Mouse (Mus musculus) limb, embryonic 10.5 days (tissue): ENCODE measurements around the gene Trappc12. TPM values are rescaled to one million over a fixed set of nuclear protein-coding genes. Genes with fewer than 3 reads are reported as not detected.

Source experiments
- DNase-seq: peaks from one replicate; pipeline ENCODE4 v3.0.0-alpha.2; 2017; ENCODE audit warnings: low spot score
- H3K27ac ChIP-seq: fragments of 300-500 bp; sonication (generic); 2 replicates; pipeline ENCODE4 v1.5.1; 2016; ENCODE audit warnings: mild to moderate bottlenecking
- H3K27me3 ChIP-seq: fragments of 300-500 bp; sonication (generic); 2 replicates; pipeline ENCODE4 v1.6.1; 2016; ENCODE audit warnings: low read depth, mild to moderate bottlenecking; ENCODE audit not compliant: poor library complexity, severe bottlenecking
- H3K36me3 ChIP-seq: fragments of 300-500 bp; sonication (generic); 2 replicates; pipeline ENCODE4 v1.6.1; 2016; ENCODE audit warnings: mild to moderate bottlenecking, moderate library complexity
- H3K4me1 ChIP-seq: fragments of 300-500 bp; sonication (generic); 2 replicates; pipeline ENCODE4 v1.6.1; 2016
- H3K4me3 ChIP-seq: fragments of 300-500 bp; sonication (generic); 2 replicates; pipeline ENCODE4 v1.5.1; 2016; ENCODE audit warnings: mild to moderate bottlenecking, moderate library complexity
- H3K9me3 ChIP-seq: fragments of 300-500 bp; sonication (generic); replicated peaks from 2 replicates; pipeline ENCODE4 v1.6.1; 2016; ENCODE audit warnings: mild to moderate bottlenecking
- WGBS: fragments of 180-500 bp; shearing (Covaris S2); methylation state at CpG from one replicate; pipeline ENCODE4 v1.1.7; 2016; 5-methylcytosine and 5-hydroxymethylcytosine counted together
- microRNA-seq: library from miRNA; unstranded; fragments of <30 nt; microRNA quantifications from one replicate; pipeline ENCODE4, GENCODE M21; 2017
- polyA plus RNA-seq: library from polyadenylated mRNA; unstranded; fragments of >200 nt; fragmentation: Nextera tagmentation; extraction: Ambion mirVana; gene quantifications from 2 replicates; pipeline ENCODE4 v1.2.1, GENCODE M21; 2016

Trappc12 gene
- polyA plus RNA-seq, 1 experiment from 2014 or later = 37.9 TPM

- Histone ChIP-seq H3K4me1 (0 out of 2 replicates have a peak, but pooled peaks cover 5% of the 10 kb centered on the region), H3K9me3 (no peaks in the 10 kb centered on the region), H3K36me3 (no peaks in the 10 kb centered on the region), H3K27me3 (no peaks in the 10 kb centered on the region), H3K27ac (no peak overlapping the region), H3K4me3 (no peak overlapping the region)
- WGBS = 39% methylated on average over 8 of the region's 8 CpGs
- no peak for DNase-seq
Observed at GRCm38 (mm10) chr12:28667287-28667686, 83.0 kb downstream of the Trappc12 start.

DNA sequence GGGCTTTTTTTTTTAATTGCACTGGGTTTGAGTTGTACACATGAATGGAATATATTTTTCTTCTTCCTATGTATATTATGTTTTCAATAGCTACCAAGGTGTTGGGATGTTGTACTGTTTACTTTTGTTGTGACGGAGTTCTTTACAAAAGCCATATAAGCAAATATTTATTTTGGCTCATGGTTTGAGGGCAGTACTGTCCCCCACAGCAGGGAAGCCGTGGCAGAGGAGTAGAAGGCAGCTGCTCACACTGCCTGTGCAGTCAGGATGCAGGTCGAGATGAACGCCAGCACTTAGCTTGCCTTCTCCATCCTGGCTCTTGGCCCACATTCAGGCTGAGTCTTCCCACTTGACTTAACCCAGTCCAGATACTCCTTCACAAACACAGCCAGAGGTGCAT is 83.5 kb downstream of the Trappc12 start:
- WGBS = 80% methylated on average over 4 of the region's 4 CpGs

DNA sequence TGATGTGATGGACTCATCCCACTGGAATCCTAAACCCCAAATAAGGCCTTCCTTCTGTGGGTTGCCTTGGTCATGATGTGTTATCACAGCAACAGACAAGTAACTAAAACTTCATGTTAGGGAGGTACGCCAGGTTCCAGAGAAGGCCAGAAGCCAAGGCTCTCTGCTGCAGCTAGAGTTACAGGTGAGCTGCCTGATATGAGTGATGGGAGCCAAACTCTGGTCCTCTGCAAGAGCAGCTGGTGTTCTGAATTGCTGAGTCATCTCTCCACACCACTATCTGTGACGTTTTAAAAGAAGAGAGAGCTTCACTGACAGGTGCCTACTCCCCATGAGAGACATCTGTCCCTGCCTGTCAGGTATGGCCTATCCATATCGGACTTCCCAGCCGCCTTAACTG is 87.6 kb downstream of the Trappc12 start:
- Histone ChIP-seq H3K4me3 (no peak overlapping the region), H3K27ac (no peak overlapping the region), H3K9me3 (no peaks in the 10 kb centered on the region), H3K27me3 (no peaks in the 10 kb centered on the region), H3K36me3 (peaks cover 37% of the 10 kb centered on the region), H3K4me1 (0 out of 2 replicates have a peak, but pooled peaks cover 5% of the 10 kb centered on the region)
- no peak for DNase-seq
- WGBS = 86% methylated on average over 4 of the region's 4 CpGs

More for the DNA sequence above, 83.5 kb downstream of the Trappc12 start:
- Histone ChIP-seq H3K9me3 (no peaks in the 10 kb centered on the region), H3K27me3 (no peaks in the 10 kb centered on the region), H3K27ac (no peak overlapping the region), H3K36me3 (no peaks in the 10 kb centered on the region), H3K4me1 (0 out of 2 replicates have a peak, but pooled peaks cover 5% of the 10 kb centered on the region), H3K4me3 (no peak overlapping the region)
- no peak for DNase-seq

DNA sequence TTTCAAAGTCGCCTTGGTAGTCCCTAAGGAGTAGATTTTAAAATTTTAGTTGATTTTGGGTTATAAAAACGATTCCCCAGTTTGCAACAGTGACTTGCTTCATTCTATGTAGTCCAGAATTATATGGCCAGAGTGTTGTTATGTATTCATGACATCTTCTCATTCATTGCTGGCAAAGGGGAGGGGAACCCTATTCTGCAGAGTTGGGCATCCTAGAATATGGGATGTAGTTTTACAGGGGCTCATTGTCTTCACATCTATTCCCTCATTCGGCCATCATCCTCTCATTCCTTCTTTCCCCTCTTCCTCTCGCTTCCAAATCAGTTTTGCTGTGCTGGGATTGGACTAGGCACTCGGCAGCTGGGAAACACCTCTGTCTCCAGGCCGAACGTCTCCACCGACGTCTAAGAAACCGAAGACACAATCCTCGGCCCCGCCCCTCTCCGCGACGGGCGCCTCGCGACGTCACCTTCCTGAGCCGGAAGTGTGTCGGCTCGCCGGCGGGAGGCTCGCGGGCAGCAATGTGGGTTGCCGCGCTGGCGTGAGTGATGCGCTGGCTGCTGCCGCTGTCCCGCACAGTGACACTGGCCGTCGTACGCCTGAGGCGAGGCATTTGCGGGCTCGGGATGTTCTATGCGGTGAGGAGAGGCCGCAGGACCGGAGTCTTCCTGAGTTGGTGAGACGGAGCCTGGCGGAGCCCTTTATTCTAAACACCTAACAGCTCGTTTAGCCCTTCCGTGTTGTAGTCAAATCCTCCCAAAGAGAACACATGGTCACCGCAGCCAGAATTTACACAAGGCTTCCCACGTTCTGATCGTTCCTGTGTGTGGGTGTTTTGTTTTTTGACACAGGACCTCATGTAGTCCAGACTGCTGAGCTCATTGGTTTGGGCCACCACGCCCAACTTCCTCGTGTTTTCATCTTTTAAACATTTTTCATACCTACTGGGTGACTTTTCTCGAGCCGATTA is 100.8 kb downstream of the Trappc12 start, which contains the start of gene Rnaseh1:
Rnaseh1 (plus strand) TSS at position 462 of the 970 bp plus-strand sequence.
- 2% methylated on average over 52 of the region's 52 CpGs for WGBS
- Histone ChIP-seq H3K27ac (peak within 1 kb of the TSS; percentile 85), H3K4me1 (peaks cover 11% of the 10 kb centered on the region), H3K36me3 (peaks cover 23% of the 10 kb centered on the region), H3K4me3 (peak within 1 kb of the TSS; percentile 82), H3K9me3 (no peaks in the 10 kb centered on the region), H3K27me3 (no peaks in the 10 kb centered on the region; the same call in 1 of the 2 replicates)
- peak; percentile 92 for DNase-seq

Small RNAs within 50 kb of the gene (microRNA-seq; reads per million reads assigned to microRNA genes)
- not detected for gene Mir6937

Other genes with a start within 250 kb of the Trappc12 start
- gene Dcdc2c, start 198.1 kb downstream of the Trappc12 start, polyA plus RNA-seq = 0.10 and 0.23 TPM in 2 replicates
- not detected in 2 replicates for gene Allc, start 167.9 kb downstream of the Trappc12 start, polyA plus RNA-seq
- gene Colec11, start 127.1 kb downstream of the Trappc12 start, polyA plus RNA-seq = 0.18 TPM in 1 of 2 replicates, not detected in the other
- gene Rps7, start 114.5 kb downstream of the Trappc12 start, polyA plus RNA-seq = 654 and 701 TPM in 2 replicates
- gene Rnaseh1, start 100.9 kb downstream of the Trappc12 start, polyA plus RNA-seq = 38.5 and 38.8 TPM in 2 replicates
- 67.0 and 69.9 TPM in 2 replicates for gene Adi1, start 75.2 kb downstream of the Trappc12 start, polyA plus RNA-seq
- 41.2 and 42.2 TPM in 2 replicates for gene Eipr1, start 1.3 kb upstream of the Trappc12 start, polyA plus RNA-seq